Mouse (Mus musculus) forebrain, postnatal 0 days (tissue): ENCODE data around the gene Atf5. TPM values are rescaled to one million over a fixed set of nuclear protein-coding genes. Genes with fewer than 3 reads are reported as not detected.

ENCODE experiments used
- ATAC-seq: fragments of 200-750 bp; cut with Nextera tagmentation; 2 replicates; pipeline ENCODE4 v1.8.0; 2017; ENCODE audit warnings: mild to moderate bottlenecking, moderate library complexity
- DNase-seq: peaks from one replicate; pipeline ENCODE4 v3.0.0-alpha.2; 2015
- H3K27ac ChIP-seq: fragments of 300-500 bp; sonication (generic); 2 replicates; pipeline ENCODE4 v1.5.1; 2014; ENCODE audit warnings: low read depth, mild to moderate bottlenecking, antibody characterized with exemption, low read length, moderate library complexity, mixed read lengths
- H3K27me3 ChIP-seq: fragments of 300-500 bp; sonication (generic); 2 replicates; pipeline ENCODE4 v1.6.1; 2014; ENCODE audit warnings: mild to moderate bottlenecking, low read length, mixed read lengths; ENCODE audit not compliant: insufficient read depth
- H3K36me3 ChIP-seq: fragments of 300-500 bp; sonication (generic); 2 replicates; pipeline ENCODE4 v1.6.1; 2014; ENCODE audit warnings: mild to moderate bottlenecking, moderate library complexity; ENCODE audit not compliant: insufficient read depth
- H3K4me1 ChIP-seq: fragments of 300-500 bp; sonication (generic); 2 replicates; pipeline ENCODE4 v1.6.1; 2014; ENCODE audit warnings: antibody characterized with exemption; ENCODE audit not compliant: insufficient read depth
- H3K4me2 ChIP-seq: fragments of 300-500 bp; sonication (generic); 2 replicates; pipeline ENCODE4 v1.6.1; 2014; ENCODE audit warnings: low read depth, mild to moderate bottlenecking, moderate library complexity
- H3K4me3 ChIP-seq: fragments of 300-500 bp; sonication (generic); 2 replicates; pipeline ENCODE4 v1.5.1; 2014; ENCODE audit warnings: low read depth, low read length, mixed read lengths
- H3K9ac ChIP-seq: fragments of 300-500 bp; sonication (generic); 2 replicates; pipeline ENCODE4 v1.6.1; 2014; ENCODE audit warnings: mild to moderate bottlenecking
- H3K9me3 ChIP-seq: fragments of 300-500 bp; sonication (generic); 2 replicates; pipeline ENCODE4 v1.6.1; 2016; ENCODE audit warnings: low read length
- CTCF ChIP-seq: sonication (generic); IDR thresholded peaks from 2 replicates; pipeline ENCODE4 v1.5.1; 2016; ENCODE audit warnings: antibody characterized with exemption, control low read depth, low read depth
- WGBS: fragments of 180-500 bp; shearing (Covaris S2); extraction: QIAGEN DNeasy Blood & Tissue Kit; methylation state at CpG from one replicate; pipeline ENCODE4 v1.1.7; 2014; 5-methylcytosine and 5-hydroxymethylcytosine counted together
- polyA plus RNA-seq: library from polyadenylated mRNA; unstranded; fragments of >200 nt; fragmentation: Nextera tagmentation; extraction: Ambion mirVana; gene quantifications from 2 replicates; pipeline ENCODE4 v1.2.1, GENCODE M21; 2015
- total RNA-seq: library from RNA; depleted of rRNA; stranded (reverse); fragments of >200 nt; gene quantifications from 2 replicates; pipeline ENCODE4 v1.2.3, GENCODE M21; 2014

Gene Atf5
- total and polyA plus RNA-seq, 2 experiments from 2014 or later = 4.7 to 15.9 TPM

DNA sequence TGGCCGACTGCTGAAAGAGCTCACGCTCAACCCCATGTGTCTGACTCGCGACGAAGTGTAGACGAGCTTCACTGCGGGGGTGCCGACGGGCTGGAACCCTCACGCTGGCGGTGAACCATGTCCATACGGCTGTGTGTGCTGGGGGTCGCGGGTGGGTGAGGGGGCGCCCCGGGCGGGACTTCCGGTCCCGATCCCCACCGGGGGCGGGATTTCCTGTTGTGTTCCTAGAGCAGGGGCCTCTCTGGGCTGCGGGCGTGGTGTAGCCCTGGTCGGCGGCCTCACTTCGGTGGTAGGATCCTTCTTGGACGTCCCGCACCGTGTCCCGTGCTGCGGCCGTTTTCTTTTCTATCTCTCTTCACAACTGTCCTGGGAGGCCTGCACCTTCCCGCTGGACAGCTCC lies 33.7 kb upstream of the Atf5 start:
- Histone ChIP-seq H3K36me3 (peaks cover 25% of the 10 kb centered on the region), H3K4me1 (peaks cover 10% of the 10 kb centered on the region; the same call in 1 of the 2 replicates), H3K4me3 (peak overlapping the region; percentile 66), H3K9ac (peak overlapping the region; percentile 75), H3K27ac (peak overlapping the region; percentile 98), H3K9me3 (no peaks in the 10 kb centered on the region), H3K27me3 (no peaks in the 10 kb centered on the region), H3K4me2 (peak overlapping the region; percentile 69)
- no peak for TF ChIP-seq CTCF
- 2% methylated on average over 31 of the region's 33 CpGs for WGBS
- peak; percentile 34 for ATAC-seq
- DNase-seq = peak; percentile 84

DNA sequence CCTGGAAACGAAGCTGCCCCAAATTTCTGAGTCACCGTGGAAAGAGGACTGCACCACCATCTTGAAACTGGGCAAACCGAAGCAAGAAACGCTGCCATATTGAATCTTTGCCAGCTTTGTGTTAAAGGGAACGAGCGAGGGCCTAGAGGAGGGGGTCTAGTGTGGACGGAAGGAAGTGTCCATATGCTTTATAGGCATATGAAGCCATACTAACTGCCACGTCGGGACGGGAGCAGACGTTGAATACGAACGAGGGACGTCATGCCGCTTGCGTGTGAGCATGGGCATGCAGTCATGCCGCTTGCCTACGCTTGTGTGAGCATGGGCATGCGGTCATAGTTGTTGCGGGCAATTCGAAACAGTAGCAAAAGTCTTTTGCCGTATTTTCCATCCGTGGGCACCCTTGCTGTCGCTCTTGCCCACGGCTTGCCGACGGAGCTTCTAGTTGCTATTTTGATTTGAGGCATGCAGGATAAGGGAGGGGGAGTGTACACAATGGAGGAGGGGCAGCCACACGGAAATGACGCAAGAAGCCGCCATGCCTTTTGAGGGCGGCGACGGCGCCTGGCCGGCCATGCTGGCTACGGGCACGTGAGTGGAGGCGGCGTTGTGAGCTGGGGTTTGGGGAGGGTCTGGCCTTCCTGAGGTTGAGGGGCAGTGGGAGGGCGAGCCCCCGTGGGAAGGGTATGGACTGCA lies 33.1 kb upstream of the Atf5 start:
- Histone ChIP-seq H3K9ac (peak overlapping the region; percentile 75), H3K27me3 (no peaks in the 10 kb centered on the region)

GRCm38 (mm10) chr7:44848561-44849415 lies 32.3 kb upstream of the Atf5 start, which contains the start of the genes Akt1s1 and Tbc1d17:
Gene Akt1s1 (plus strand): TSS chr7:44848991.
Gene Tbc1d17 (minus strand): TSS chr7:44849079.
- peaks cover 10% of the 10 kb centered on the region; the same call in 1 of the 2 replicates for H3K4me1 ChIP-seq
- under 1% methylated on average over 54 of the region's 54 CpGs for WGBS
- H3K36me3 ChIP-seq = peaks cover 39% of the 10 kb centered on the region
- H3K27ac ChIP-seq = peak within 1 kb of the TSS; percentile 98
- H3K4me3 ChIP-seq = peak within 1 kb of the TSS; percentile 66
- H3K9ac ChIP-seq = peak within 1 kb of the TSS; percentile 75
- no peaks in the 10 kb centered on the region for H3K9me3 ChIP-seq
- peak within 1 kb of the TSS; percentile 69 for H3K4me2 ChIP-seq
- ATAC-seq (peak; percentile 89), DNase-seq (peak; percentile 100)
- TF ChIP-seq CTCF = no peak
- H3K27me3 ChIP-seq = no peaks in the 10 kb centered on the region

More for the DNA sequence above, 33.1 kb upstream of the Atf5 start:
- DNase-seq = peak; percentile 98
- H3K9me3 ChIP-seq = no peaks in the 10 kb centered on the region
- H3K36me3 ChIP-seq = peaks cover 31% of the 10 kb centered on the region
- TF ChIP-seq CTCF = no peak
- peak; percentile 77 for ATAC-seq
- H3K4me1 ChIP-seq = peaks cover 10% of the 10 kb centered on the region; the same call in 1 of the 2 replicates
- peak overlapping the region; percentile 66 for H3K4me3 ChIP-seq
- peak overlapping the region; percentile 98 for H3K27ac ChIP-seq
- H3K4me2 ChIP-seq = peak overlapping the region; percentile 69
- WGBS = 1% methylated on average over 41 of the region's 41 CpGs

DNA sequence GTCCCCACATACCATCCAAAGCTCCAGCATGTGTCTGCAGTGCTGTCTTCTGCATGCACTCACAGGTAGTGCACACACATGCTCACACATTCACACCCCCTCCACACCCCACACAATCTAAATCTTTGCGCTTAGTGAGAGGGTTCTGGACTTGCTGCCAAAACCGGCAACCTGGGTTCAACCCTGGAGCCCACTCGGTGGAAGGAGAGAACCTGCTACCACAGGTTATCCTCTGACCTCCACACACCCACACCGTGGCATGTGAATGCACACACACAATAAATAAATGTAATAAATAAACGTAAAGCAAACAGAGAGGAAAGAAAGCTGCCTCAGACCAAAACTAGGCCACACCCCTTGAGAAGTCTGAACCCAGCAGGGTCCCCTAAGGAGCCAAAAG lies 31.3 kb upstream of the Atf5 start:
- ATAC-seq (no peak), DNase-seq (no peak)
- peak overlapping the region; percentile 66 for H3K4me3 ChIP-seq
- no peak for TF ChIP-seq CTCF
- 85% methylated on average over 5 of the region's 5 CpGs for WGBS
- no peaks in the 10 kb centered on the region for H3K9me3 ChIP-seq
- peak overlapping the region; percentile 65 for H3K4me2 ChIP-seq
- peak overlapping the region; percentile 56; the same call in 1 of the 2 replicates for H3K9ac ChIP-seq
- no peak overlapping the region for H3K27ac ChIP-seq
- H3K4me1 ChIP-seq = peaks cover 10% of the 10 kb centered on the region; the same call in 1 of the 2 replicates
- no peaks in the 10 kb centered on the region for H3K27me3 ChIP-seq
- peaks cover 43% of the 10 kb centered on the region for H3K36me3 ChIP-seq

GRCm38 (mm10) chr7:44846804-44847203 lies 30.3 kb upstream of the Atf5 start:
- no peak for ATAC-seq
- peaks cover 10% of the 10 kb centered on the region; the same call in 1 of the 2 replicates for H3K4me1 ChIP-seq
- TF ChIP-seq CTCF = no peak
- H3K27me3 ChIP-seq = no peaks in the 10 kb centered on the region
- 90% methylated on average over 7 of the region's 7 CpGs for WGBS
- peaks cover 51% of the 10 kb centered on the region for H3K36me3 ChIP-seq
- no peaks in the 10 kb centered on the region for H3K9me3 ChIP-seq
- H3K27ac ChIP-seq = no peak overlapping the region
- H3K4me3 ChIP-seq = no peak overlapping the region
- no peak overlapping the region for H3K9ac ChIP-seq
- DNase-seq = no peak
- H3K4me2 ChIP-seq = no peak overlapping the region

GRCm38 (mm10) chr7:44845006-44845405 lies 28.5 kb upstream of the Atf5 start:
- no peak overlapping the region for H3K4me3 ChIP-seq
- TF ChIP-seq CTCF = no peak
- 0 out of 2 replicates have a peak, but pooled peaks cover 7% of the 10 kb centered on the region for H3K27me3 ChIP-seq
- no peaks in the 10 kb centered on the region for H3K9me3 ChIP-seq
- peaks cover 62% of the 10 kb centered on the region for H3K36me3 ChIP-seq
- no peak overlapping the region for H3K4me2 ChIP-seq
- DNase-seq (no peak), ATAC-seq (no peak)
- no peak overlapping the region for H3K9ac ChIP-seq
- no peak overlapping the region for H3K27ac ChIP-seq
- H3K4me1 ChIP-seq = peaks cover 6% of the 10 kb centered on the region; the same call in 1 of the 2 replicates
- 93% methylated on average over 10 of the region's 10 CpGs for WGBS
